Mouse (Mus musculus): ENCODE data around the gene Ak8. TPM values are rescaled to one million over a fixed set of nuclear protein-coding genes. Genes with fewer than 3 reads are reported as not detected.

Gene Ak8
- 0.42 and 0.51 TPM in 2 replicates for polyA plus RNA-seq (2016; fragmentation: Nextera tagmentation; extraction: Ambion mirVana)

GRCm38 (mm10) chr2:28699361-28700335, at the start of gene Ak8, which contains the start of gene Spaca9:
Gene Ak8 (plus strand): TSS chr2:28700164.
Gene Spaca9 (minus strand): TSS chr2:28699727.
- WGBS = 2% methylated on average over 53 of the region's 53 CpGs
- Histone ChIP-seq H3K4me3 (peak within 1 kb of the TSS; percentile 62), H3K4me2 (peak within 1 kb of the TSS; percentile 91), H3K36me3 (no peaks in the 10 kb centered on the region), H3K4me1 (replicated peaks) (peaks cover 10% of the 10 kb centered on the region), H3K27ac (ENCODE audit: poor library complexity, severe bottlenecking) (peak within 1 kb of the TSS; percentile 31; the same call in 1 of the 2 replicates), H3K9me3 (replicated peaks) (no peaks in the 10 kb centered on the region), H3K9ac (peak within 1 kb of the TSS; percentile 66), H3K27me3 (replicated peaks) (peaks cover 13% of the 10 kb centered on the region; the same call in 1 of the 2 replicates)
- peak; percentile 87 for ATAC-seq (ENCODE audit: insufficient number of reproducible peaks, low FRiP score)

GRCm38 (mm10) chr2:28650526-28650925, 49.4 kb upstream of the Ak8 start:
- H3K27me3 ChIP-seq (replicated peaks) = no peaks in the 10 kb centered on the region
- H3K9me3 ChIP-seq (replicated peaks) = no peaks in the 10 kb centered on the region
- H3K4me1 ChIP-seq (replicated peaks) = no peaks in the 10 kb centered on the region
- H3K4me3 ChIP-seq = no peak overlapping the region
- no peak overlapping the region for H3K4me2 ChIP-seq
- H3K36me3 ChIP-seq = peaks cover 13% of the 10 kb centered on the region
- H3K27ac ChIP-seq (ENCODE audit: poor library complexity, severe bottlenecking) = no peak overlapping the region
- ATAC-seq (ENCODE audit: insufficient number of reproducible peaks, low FRiP score) = no peak
- H3K9ac ChIP-seq = no peak overlapping the region

GRCm38 (mm10) chr2:28653351-28653750, 46.6 kb upstream of the Ak8 start:
- 93% methylated on average over 7 of the region's 7 CpGs for WGBS
- no peaks in the 10 kb centered on the region for H3K9me3 ChIP-seq (replicated peaks)
- no peak overlapping the region for H3K4me3 ChIP-seq
- no peaks in the 10 kb centered on the region for H3K4me1 ChIP-seq (replicated peaks)
- no peak overlapping the region for H3K4me2 ChIP-seq
- H3K36me3 ChIP-seq = peaks cover 34% of the 10 kb centered on the region
- no peak overlapping the region for H3K9ac ChIP-seq
- no peaks in the 10 kb centered on the region for H3K27me3 ChIP-seq (replicated peaks)
- ATAC-seq (ENCODE audit: insufficient number of reproducible peaks, low FRiP score) = no peak
- no peak overlapping the region for H3K27ac ChIP-seq (ENCODE audit: poor library complexity, severe bottlenecking)

- H3K4me1 ChIP-seq (replicated peaks) = no peaks in the 10 kb centered on the region
- ATAC-seq (ENCODE audit: insufficient number of reproducible peaks, low FRiP score) = no peak
- no peak overlapping the region for H3K4me2 ChIP-seq
- H3K27ac ChIP-seq (ENCODE audit: poor library complexity, severe bottlenecking) = no peak overlapping the region
- peaks cover 44% of the 10 kb centered on the region for H3K36me3 ChIP-seq
- 58% methylated on average over 2 of the region's 2 CpGs for WGBS
- H3K27me3 ChIP-seq (replicated peaks) = no peaks in the 10 kb centered on the region
- no peak overlapping the region for H3K4me3 ChIP-seq
- no peak overlapping the region for H3K9ac ChIP-seq
- no peaks in the 10 kb centered on the region for H3K9me3 ChIP-seq (replicated peaks)
These were observed 45.7 kb upstream of the Ak8 start for GRCm38 (mm10) chr2:28654295-28654694.

GRCm38 (mm10) chr2:28656216-28656615, 43.7 kb upstream of the Ak8 start:
- H3K9me3 ChIP-seq (replicated peaks) = no peaks in the 10 kb centered on the region
- 75% methylated on average over 8 of the region's 8 CpGs for WGBS
- H3K4me3 ChIP-seq = no peak overlapping the region
- no peaks in the 10 kb centered on the region for H3K4me1 ChIP-seq (replicated peaks)
- ATAC-seq (ENCODE audit: insufficient number of reproducible peaks, low FRiP score) = no peak
- peaks cover 63% of the 10 kb centered on the region for H3K36me3 ChIP-seq
- no peak overlapping the region for H3K27ac ChIP-seq (ENCODE audit: poor library complexity, severe bottlenecking)
- H3K9ac ChIP-seq = no peak overlapping the region
- no peaks in the 10 kb centered on the region for H3K27me3 ChIP-seq (replicated peaks)
- H3K4me2 ChIP-seq = no peak overlapping the region

- WGBS = 85% methylated on average over 3 of the region's 3 CpGs
- Histone ChIP-seq H3K4me1 (replicated peaks) (no peaks in the 10 kb centered on the region), H3K9me3 (replicated peaks) (no peaks in the 10 kb centered on the region), H3K4me3 (no peak overlapping the region), H3K27me3 (replicated peaks) (no peaks in the 10 kb centered on the region), H3K9ac (no peak overlapping the region), H3K27ac (ENCODE audit: poor library complexity, severe bottlenecking) (no peak overlapping the region), H3K36me3 (peaks cover 93% of the 10 kb centered on the region), H3K4me2 (no peak overlapping the region)
- no peak for ATAC-seq (ENCODE audit: insufficient number of reproducible peaks, low FRiP score)
These were observed 37.1 kb upstream of the Ak8 start for GRCm38 (mm10) chr2:28662891-28663290.

- ATAC-seq (ENCODE audit: insufficient number of reproducible peaks, low FRiP score) = no peak
- no peak overlapping the region for H3K9ac ChIP-seq
- H3K4me3 ChIP-seq = no peak overlapping the region
- WGBS = 78% methylated on average over 3 of the region's 3 CpGs
- H3K4me2 ChIP-seq = no peak overlapping the region
- H3K4me1 ChIP-seq (replicated peaks) = no peaks in the 10 kb centered on the region
- H3K9me3 ChIP-seq (replicated peaks) = no peaks in the 10 kb centered on the region
- H3K36me3 ChIP-seq = peaks cover 85% of the 10 kb centered on the region
- H3K27me3 ChIP-seq (replicated peaks) = no peaks in the 10 kb centered on the region
- H3K27ac ChIP-seq (ENCODE audit: poor library complexity, severe bottlenecking) = no peak overlapping the region
These were observed 34.1 kb upstream of the Ak8 start for GRCm38 (mm10) chr2:28665818-28666217.

GRCm38 (mm10) chr2:28671438-28671837, 28.5 kb upstream of the Ak8 start:
- Histone ChIP-seq H3K9me3 (replicated peaks) (no peaks in the 10 kb centered on the region), H3K27me3 (replicated peaks) (no peaks in the 10 kb centered on the region), H3K36me3 (peaks cover 85% of the 10 kb centered on the region), H3K4me3 (no peak overlapping the region), H3K27ac (ENCODE audit: poor library complexity, severe bottlenecking) (no peak overlapping the region), H3K9ac (no peak overlapping the region), H3K4me2 (no peak overlapping the region), H3K4me1 (replicated peaks) (no peaks in the 10 kb centered on the region)
- 68% methylated on average over 2 of the region's 2 CpGs for WGBS
- no peak for ATAC-seq (ENCODE audit: insufficient number of reproducible peaks, low FRiP score)

- Histone ChIP-seq H3K36me3 (peaks cover 89% of the 10 kb centered on the region), H3K27ac (ENCODE audit: poor library complexity, severe bottlenecking) (no peak overlapping the region), H3K9me3 (replicated peaks) (no peaks in the 10 kb centered on the region), H3K9ac (no peak overlapping the region), H3K4me2 (no peak overlapping the region), H3K27me3 (replicated peaks) (no peaks in the 10 kb centered on the region), H3K4me3 (no peak overlapping the region), H3K4me1 (replicated peaks) (no peaks in the 10 kb centered on the region)
- 89% methylated on average over 8 of the region's 8 CpGs for WGBS
- no peak for ATAC-seq (ENCODE audit: insufficient number of reproducible peaks, low FRiP score)
These were observed 24.0 kb upstream of the Ak8 start for GRCm38 (mm10) chr2:28676005-28676404.

GRCm38 (mm10) chr2:28680710-28681109, 19.3 kb upstream of the Ak8 start:
- no peak overlapping the region for H3K4me3 ChIP-seq
- H3K36me3 ChIP-seq = peaks cover 92% of the 10 kb centered on the region
- no peak overlapping the region for H3K4me2 ChIP-seq
- no peaks in the 10 kb centered on the region for H3K9me3 ChIP-seq (replicated peaks)
- ATAC-seq (ENCODE audit: insufficient number of reproducible peaks, low FRiP score) = no peak
- WGBS = 48% methylated on average over 4 of the region's 4 CpGs
- H3K27ac ChIP-seq (ENCODE audit: poor library complexity, severe bottlenecking) = no peak overlapping the region
- H3K9ac ChIP-seq = no peak overlapping the region
- no peaks in the 10 kb centered on the region for H3K27me3 ChIP-seq (replicated peaks)
- 0 out of 2 replicates have a peak, but pooled peaks cover 2% of the 10 kb centered on the region for H3K4me1 ChIP-seq (replicated peaks)

- H3K4me3 ChIP-seq = no peak overlapping the region
- H3K36me3 ChIP-seq = peaks cover 92% of the 10 kb centered on the region
- 85% methylated on average over 4 of the region's 4 CpGs for WGBS
- 0 out of 2 replicates have a peak, but pooled peaks cover 5% of the 10 kb centered on the region for H3K4me1 ChIP-seq (replicated peaks)
- no peak for ATAC-seq (ENCODE audit: insufficient number of reproducible peaks, low FRiP score)
- H3K27ac ChIP-seq (ENCODE audit: poor library complexity, severe bottlenecking) = no peak overlapping the region
- no peak overlapping the region for H3K9ac ChIP-seq
- no peaks in the 10 kb centered on the region for H3K27me3 ChIP-seq (replicated peaks)
- no peak overlapping the region for H3K4me2 ChIP-seq
- no peaks in the 10 kb centered on the region for H3K9me3 ChIP-seq (replicated peaks)
These were observed 18.2 kb upstream of the Ak8 start for GRCm38 (mm10) chr2:28681718-28682117.

All from heart, embryonic 12.5 days (tissue).